ENCODE assay signal across 15 mouse cellular contexts in the genomic region with DNA sequence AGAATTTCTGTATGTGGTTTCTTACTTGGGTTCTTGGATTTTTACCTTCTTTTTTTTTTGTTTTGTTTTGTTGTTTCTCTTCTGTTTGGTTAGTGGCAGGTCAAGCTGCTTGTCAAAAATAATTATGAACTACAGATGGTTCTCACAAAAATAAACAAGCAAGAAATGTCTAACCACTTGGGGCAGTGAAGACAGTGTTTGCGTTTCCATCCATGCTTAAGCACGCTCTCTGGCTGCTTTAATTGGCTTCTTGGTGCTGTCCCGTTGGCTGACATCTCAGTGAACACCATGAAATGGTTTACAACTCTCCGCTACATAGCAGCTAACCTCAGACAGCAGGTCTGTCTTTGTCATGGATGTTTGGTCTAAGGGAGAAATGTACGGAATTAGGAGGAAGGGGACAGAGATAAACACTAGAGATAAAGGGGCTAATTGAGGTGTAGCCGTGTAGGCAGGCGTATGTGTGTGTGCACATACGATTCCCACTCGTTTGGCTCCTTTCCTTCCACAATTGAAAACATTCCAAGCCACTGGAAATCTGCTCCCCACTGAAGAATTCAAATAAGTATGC. TPM values are rescaled to one million over a fixed set of nuclear protein-coding genes. Genes with fewer than 3 reads are reported as not detected.
A peak's percentile ranks its signal among the peaks of the same experiment; 100 is the strongest.
DNase-seq lines count a peak whose midpoint lies in the region; ATAC-seq and TF ChIP-seq lines count a peak whose summit lies in the region.
"Had no signal": no experiment of that assay in that cellular context is flagged by ENCODE, and none has a peak within 500 bp of the region (broad histone marks: within the 10 kb centered on the region; RNA-seq: fewer than 3 reads in every experiment).

No protein-coding gene starts in this region.

- no peak for TF ChIP-seq CTCF in liver, adult 2 months (IDR thresholded peaks at IDR 0.05; ENCODE audit: low read depth, low read length)
- TF ChIP-seq CTCF in stomach, postnatal 0 days (IDR thresholded peaks at IDR 0.05; ENCODE audit: low read depth) = peak; percentile 33

- intact Hi-C loops in heart, postnatal 36 days (cut with DNase I) = loop anchor here (5.0 kb wide), 1 partner anchor 83 kb away; no protein-coding TSS in a partner anchor

- peak; percentile 61 for DNase-seq in heart, adult 11 months
- DNase-seq in heart, postnatal 36 days = no peak
- peak; percentile 24 for DNase-seq in liver, adult 2 months (ENCODE audit: extremely low read depth, low read depth, low spot score)
- DNase-seq in retina, postnatal 1 day = peak; percentile 43
- no peak for DNase-seq in retina, embryonic 14.5 days (ENCODE audit: low spot score)
- DNase-seq in stomach, postnatal 0 days (ENCODE audit: low spot score) = no peak
- no peak for DNase-seq in cerebellum, postnatal 4 days (ENCODE audit: low spot score in 2 of 2)
- DNase-seq: adrenal gland, postnatal 36 days; cerebellum, adult 18-20 months; cerebellum, postnatal 36 days; gastrocnemius, postnatal 36 days had no signal

- no peak overlapping the region for H3K9ac ChIP-seq in liver, adult 2 months (ENCODE audit: low read depth, low read length)
- no peak overlapping the region for H3K9ac ChIP-seq in liver, embryonic 12.5 days
- H3K9ac ChIP-seq in stomach, postnatal 0 days (ENCODE audit: low read length) = no peak overlapping the region
- H3K9ac ChIP-seq: kidney, embryonic 15.5 days had no signal

- 76% methylated on average over 9 of the region's 9 CpGs for WGBS in liver, adult 2 months
- 63% methylated on average over 9 of the region's 9 CpGs for WGBS in liver, embryonic 12.5 days (ENCODE audit: insufficient replicate concordance)
- WGBS in stomach, postnatal 0 days = 40% methylated on average over 9 of the region's 9 CpGs

- no peaks in the 10 kb centered on the region for H3K4me1 ChIP-seq in liver, adult 2 months (ENCODE audit: control insufficient read depth, insufficient read depth, low read length)
- peaks cover 13% of the 10 kb centered on the region; the same call in 1 of the 2 replicates for H3K4me1 ChIP-seq in liver, embryonic 12.5 days
- H3K4me1 ChIP-seq in stomach, postnatal 0 days (replicated peaks; ENCODE audit: control insufficient read depth, insufficient read depth) = no peaks in the 10 kb centered on the region

- H3K27ac ChIP-seq in liver, adult 2 months (replicated peaks; ENCODE audit: insufficient read depth, low read depth, low read length) = no peak overlapping the region
- no peak overlapping the region for H3K27ac ChIP-seq in liver, embryonic 12.5 days
- H3K27ac ChIP-seq in stomach, postnatal 0 days (replicated peaks) = no peak overlapping the region
- H3K27ac ChIP-seq: hindbrain, embryonic 10.5 days; kidney, embryonic 15.5 days had no signal

- ATAC-seq in liver, embryonic 12.5 days = no peak
- no peak for ATAC-seq in stomach, postnatal 0 days (ENCODE audit: low FRiP score, low TSS enrichment)
- ATAC-seq: forebrain, embryonic 16.5 days had no signal

- H3K9me3 ChIP-seq in liver, embryonic 12.5 days (replicated peaks) = no peaks in the 10 kb centered on the region
- H3K9me3 ChIP-seq in stomach, postnatal 0 days (ENCODE audit: control insufficient read depth, low read length) = no peaks in the 10 kb centered on the region
- H3K9me3 ChIP-seq: hindbrain, embryonic 10.5 days; kidney, embryonic 15.5 days had no signal

- no peaks in the 10 kb centered on the region for H3K36me3 ChIP-seq in liver, adult 2 months (ENCODE audit: control insufficient read depth, insufficient read depth, low read length)
- H3K36me3 ChIP-seq in liver, embryonic 12.5 days = no peaks in the 10 kb centered on the region
- H3K36me3 ChIP-seq in stomach, postnatal 0 days (ENCODE audit: control insufficient read depth, insufficient read depth, low read length) = no peaks in the 10 kb centered on the region
- H3K36me3 ChIP-seq: hindbrain, embryonic 10.5 days; kidney, embryonic 15.5 days had no signal

- H3K4me2 ChIP-seq in liver, embryonic 12.5 days = no peak overlapping the region
- H3K4me2 ChIP-seq in stomach, postnatal 0 days (replicated peaks; ENCODE audit: low read depth) = no peak overlapping the region
- H3K4me2 ChIP-seq: kidney, embryonic 15.5 days had no signal

- no peak for TF ChIP-seq POLR2A in liver, adult 2 months (IDR thresholded peaks at IDR 0.05; ENCODE audit: extremely low read depth, insufficient read depth, low read length)

- no peaks in the 10 kb centered on the region for H3K79me2 ChIP-seq in liver, adult 2 months (ENCODE audit: control insufficient read depth, insufficient read depth, low read length)

- TF ChIP-seq EP300 in stomach, postnatal 0 days (optimal IDR thresholded peaks at IDR 0.05) = no peak

- no peak overlapping the region for H3K4me3 ChIP-seq in liver, adult 2 months (ENCODE audit: insufficient read depth, low read depth, low read length)
- no peak overlapping the region for H3K4me3 ChIP-seq in liver, embryonic 12.5 days
- H3K4me3 ChIP-seq in stomach, postnatal 0 days (ENCODE audit: low read depth, low read length) = no peak overlapping the region
- H3K4me3 ChIP-seq: hindbrain, embryonic 10.5 days; kidney, embryonic 15.5 days had no signal

- H3K27me3 ChIP-seq in liver, adult 2 months (ENCODE audit: control insufficient read depth, insufficient read depth, low read length) = no peaks in the 10 kb centered on the region
- H3K27me3 ChIP-seq in liver, embryonic 12.5 days (replicated peaks) = no peaks in the 10 kb centered on the region
- no peaks in the 10 kb centered on the region for H3K27me3 ChIP-seq in stomach, postnatal 0 days (ENCODE audit: control insufficient read depth, insufficient read depth, low read length)
- H3K27me3 ChIP-seq: kidney, embryonic 15.5 days had no signal

RNA-seq across cellular contexts. Expression of a gene that starts 2.6 kb away (rescaled TPM):
- 10 to 100 TPM; 21.3 to 28.0 TPM for total RNA-seq in heart, postnatal 36 days (2021)
- total RNA-seq in liver, adult 2 months (2014; rRNA removed) = 3.3 and 4.2 TPM in 2 replicates
- 1.3 and 2.5 TPM in 2 replicates for polyA plus RNA-seq in liver, adult 2 months (2012; rRNA removed)
- polyA plus RNA-seq in liver, embryonic 12.5 days (2016; fragmentation: Nextera tagmentation; extraction: Ambion mirVana) = 2.5 and 2.8 TPM in 2 replicates
- 17.1 and 20.3 TPM in 2 replicates for polyA plus RNA-seq in stomach, postnatal 0 days (2015; fragmentation: Nextera tagmentation; extraction: Ambion mirVana)

Comparison
In these comparisons a context has a peak if more than half of its experiments do, and no peak if none do; other contexts are left out.
1. DNase-seq: peak in heart, adult 11 months (single experiment), liver, adult 2 months (single experiment) and retina, postnatal 1 day (single experiment); none in heart, postnatal 36 days (0 of 2), retina, embryonic 14.5 days (single experiment), stomach, postnatal 0 days (single experiment) and cerebellum, postnatal 4 days (0 of 2).